Mouse (Mus musculus): ENCODE data around the gene Ccl27b. TPM values are rescaled to one million over a fixed set of nuclear protein-coding genes. Genes with fewer than 3 reads are reported as not detected.

Gene Ccl27b
- not detected in 2 replicates for polyA plus RNA-seq (2012; rRNA removed)

DNA sequence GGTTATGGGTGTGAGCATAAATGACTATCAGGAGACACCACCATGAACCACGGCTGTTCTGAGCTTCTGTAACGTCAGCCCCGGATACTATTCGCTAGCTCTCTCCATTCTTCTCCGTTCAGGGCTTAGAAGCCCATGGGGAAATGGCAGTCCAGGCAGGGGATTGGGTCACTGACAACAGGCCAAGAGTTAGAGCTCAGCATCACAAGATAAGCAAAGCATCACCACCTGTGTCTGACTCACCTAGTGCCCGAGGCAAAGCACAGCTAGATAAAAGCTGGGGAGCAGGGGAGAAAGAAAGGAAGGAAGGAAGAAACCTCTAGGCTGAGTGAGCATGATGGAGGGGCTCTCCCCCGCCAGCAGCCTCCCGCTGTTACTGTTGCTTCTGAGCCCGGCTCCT is at the start of gene Ccl27b:
Gene Ccl27b (plus strand): TSS at position 301 of the 400 bp plus-strand sequence.

DNA sequence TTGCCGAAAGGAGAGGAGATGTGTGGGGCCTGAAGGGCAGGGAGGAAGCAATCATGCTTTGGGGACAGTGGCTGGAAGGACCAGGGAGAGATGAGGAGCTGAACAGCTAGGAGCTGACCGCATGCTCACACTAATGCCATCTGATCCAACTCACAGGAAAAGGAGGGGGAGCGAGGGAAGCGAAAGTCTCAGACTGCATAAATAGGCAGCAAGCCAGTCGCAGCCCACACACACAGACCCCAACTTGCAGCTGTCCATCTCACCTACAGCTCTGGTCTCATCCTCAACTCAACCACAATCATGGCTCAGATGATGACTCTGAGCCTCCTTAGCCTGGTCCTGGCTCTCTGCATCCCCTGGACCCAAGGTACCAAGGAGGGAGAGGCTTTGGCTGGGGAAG is 43.2 kb upstream of the Ccl27b start, which contains the start of gene Gm10591:
Gene Gm10591 (plus strand): TSS at position 301 of the 400 bp plus-strand sequence.

DNA sequence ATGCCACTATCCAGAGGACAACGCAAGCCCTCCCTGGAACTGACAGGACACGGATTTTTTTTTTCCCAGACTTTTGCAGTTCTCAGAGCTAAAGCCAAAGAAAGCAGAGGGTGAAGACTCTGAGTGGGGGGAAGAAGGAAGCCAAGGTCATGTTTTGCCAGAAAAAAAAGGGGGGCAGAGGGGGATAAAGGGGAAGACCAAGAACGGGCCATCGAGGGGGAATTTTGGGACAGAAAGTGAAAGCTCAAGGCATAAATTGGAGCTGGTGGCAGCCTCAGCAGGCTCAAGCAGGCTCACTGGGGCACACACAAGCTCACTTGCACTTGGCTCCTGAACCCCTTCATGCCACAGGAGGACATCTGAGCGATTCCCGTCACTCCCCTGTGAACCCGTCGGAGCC is 25.6 kb upstream of the Ccl27b start, which contains the start of gene Gm2564:
Gene Gm2564 (plus strand): TSS at position 301 of the 400 bp plus-strand sequence.

DNA sequence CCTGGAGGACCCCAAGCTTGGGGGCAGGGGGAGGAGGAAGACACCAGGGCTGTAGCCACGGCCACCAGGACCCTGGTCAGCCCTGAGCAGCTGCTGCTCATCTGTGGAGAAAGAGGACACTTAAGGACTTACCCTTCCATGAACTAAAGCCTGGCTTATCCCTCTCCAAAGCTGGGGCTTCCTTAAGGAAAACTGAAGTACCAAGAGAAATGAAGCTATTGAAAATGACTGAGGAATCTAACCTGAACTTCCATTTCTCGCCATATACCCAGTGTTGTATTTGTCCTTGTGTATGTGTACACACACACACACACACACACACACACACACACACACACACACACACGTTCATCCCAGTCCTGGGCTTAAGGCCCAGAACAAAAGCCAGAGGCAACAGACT is 6.7 kb downstream of the Ccl27b start, which contains the start of gene Il11ra2:
Gene Il11ra2 (minus strand): TSS at position 101 of the 400 bp plus-strand sequence.

Other genes with a start within 250 kb of the Ccl27b start
- not detected in 2 replicates for gene Gm21586, start 215.9 kb upstream of the Ccl27b start, polyA plus RNA-seq (2012; rRNA removed)
- gene Gm2163, start 188.5 kb upstream of the Ccl27b start, polyA plus RNA-seq (2012; rRNA removed) = 0.07 and 0.08 TPM in 2 replicates
- gene Fam205a2, start 127.1 kb upstream of the Ccl27b start, polyA plus RNA-seq (2012; rRNA removed) = 0.03 and 0.05 TPM in 2 replicates
- 6.7 TPM in 1 of 2 replicates, not detected in the other for gene Gm10591, start 43.1 kb upstream of the Ccl27b start, polyA plus RNA-seq (2012; rRNA removed)
- 1.0 and 1.4 TPM in 2 replicates for gene Gm2564, start 25.5 kb upstream of the Ccl27b start, polyA plus RNA-seq (2012; rRNA removed)
- gene Il11ra2, start 6.6 kb downstream of the Ccl27b start, polyA plus RNA-seq (2012; rRNA removed) = not detected in 2 replicates
- not detected in 2 replicates for gene 4930578G10Rik, start 80.3 kb downstream of the Ccl27b start, polyA plus RNA-seq (2012; rRNA removed)
- 9.1 and 10.2 TPM in 2 replicates for gene Ccl19, start 101.3 kb downstream of the Ccl27b start, polyA plus RNA-seq (2012; rRNA removed)
- gene Ccl21a, start 118.7 kb downstream of the Ccl27b start, polyA plus RNA-seq (2012; rRNA removed) = 94.6 and 107 TPM in 2 replicates
- gene Fam205a1, start 198.6 kb downstream of the Ccl27b start, polyA plus RNA-seq (2012; rRNA removed) = not detected in 2 replicates
- not detected in 2 replicates for gene Gm12394, start 201.5 kb downstream of the Ccl27b start, polyA plus RNA-seq (2012; rRNA removed)
- gene Fam205c, start 219.0 kb downstream of the Ccl27b start, polyA plus RNA-seq (2012; rRNA removed) = not detected in 2 replicates